Mouse (Mus musculus): ENCODE results near the gene Vmn1r80. TPM values are rescaled to one million over a fixed set of nuclear protein-coding genes. Genes with fewer than 3 reads are reported as not detected.
"Not testable (repeated sequence)": the region's sequence is repeated elsewhere in the genome, so short reads cannot be mapped to it uniquely, and the experiment has no call there.

The Vmn1r80 gene
- not detected in 2 replicates for polyA plus RNA-seq (2012; rRNA removed)

DNA sequence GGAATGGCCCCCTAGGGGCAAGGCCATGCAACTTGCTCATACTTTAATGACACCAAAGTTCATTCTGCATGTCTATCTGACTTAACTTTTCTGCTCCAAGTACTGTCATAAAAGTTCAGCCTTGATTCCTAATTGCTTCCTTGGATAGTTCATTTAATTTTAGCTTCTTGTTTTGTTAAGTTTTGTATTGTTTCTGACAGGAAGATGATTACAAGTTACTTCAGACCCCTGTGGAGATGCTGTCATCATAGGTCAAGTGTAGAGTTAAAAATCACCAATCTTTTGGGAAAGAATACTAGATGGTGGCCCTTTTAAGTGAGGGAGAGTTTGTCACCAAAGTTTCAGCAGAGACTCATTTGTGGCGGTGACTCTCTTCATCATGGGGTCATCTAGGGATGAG lies at the start of gene Vmn1r80:
Gene Vmn1r80 (plus strand): TSS at position 301 of the 400 bp plus-strand sequence.
- WGBS, result 74% methylated on average over 1 of the region's 1 CpGs

DNA sequence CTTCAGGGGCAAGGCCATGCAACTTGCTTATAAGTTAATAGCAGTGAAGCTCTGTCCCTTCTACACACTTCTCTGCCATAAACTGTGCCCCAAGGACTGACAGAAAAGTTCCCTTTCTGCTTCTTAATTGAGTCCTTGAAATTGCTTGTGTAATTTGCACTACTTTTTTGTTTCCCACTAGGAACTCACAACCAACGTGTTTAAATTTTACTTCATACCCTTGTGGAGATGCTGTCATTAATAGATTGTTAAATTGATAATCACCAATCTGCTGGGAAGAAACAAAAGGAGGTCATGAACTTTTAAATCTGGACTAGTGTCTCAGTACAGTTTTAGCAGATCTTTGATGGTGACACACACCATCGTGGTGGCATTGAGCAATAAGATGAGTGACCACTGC lies 39.1 kb upstream of the Vmn1r80 start, which contains the start of gene Vmn1r78:
Gene Vmn1r78 (plus strand): TSS at position 301 of the 400 bp plus-strand sequence.
- TF ChIP-seq CTCF (IDR thresholded peaks at IDR 0.05; ENCODE audit: extremely low read depth, insufficient read length, insufficient replicate concordance, low read depth, low read length) (no peak), POLR2A (IDR thresholded peaks at IDR 0.05; ENCODE audit: low read depth, low read length) (no peak)
- 49% methylated on average over 2 of the region's 2 CpGs for WGBS
- Histone ChIP-seq H3K36me3 (ENCODE audit: control insufficient read depth, insufficient read depth, low read length) (no peaks in the 10 kb centered on the region), H3K4me1 (ENCODE audit: control insufficient read depth, insufficient read depth, insufficient read length, low read length) (no peaks in the 10 kb centered on the region), H3K27me3 (ENCODE audit: control insufficient read depth, insufficient read depth, low read length) (no peaks in the 10 kb centered on the region), H3K27ac (ENCODE audit: insufficient read depth, low read depth, low read length) (no peak within 1 kb of the TSS), H3K4me3 (ENCODE audit: low read depth, low read length) (no peak within 1 kb of the TSS)

More for the DNA sequence above, at the start of gene Vmn1r80:
- Histone ChIP-seq H3K36me3 (ENCODE audit: control insufficient read depth, insufficient read depth, low read length) (no peaks in the 10 kb centered on the region), H3K4me3 (ENCODE audit: low read depth, low read length) (no peak within 1 kb of the TSS), H3K4me1 (ENCODE audit: control insufficient read depth, insufficient read depth, insufficient read length, low read length) (no peaks in the 10 kb centered on the region), H3K27me3 (ENCODE audit: control insufficient read depth, insufficient read depth, low read length) (no peaks in the 10 kb centered on the region), H3K27ac (ENCODE audit: insufficient read depth, low read depth, low read length) (no peak within 1 kb of the TSS)
- TF ChIP-seq CTCF (IDR thresholded peaks at IDR 0.05; ENCODE audit: extremely low read depth, insufficient read length, insufficient replicate concordance, low read depth, low read length) (no peak), POLR2A (IDR thresholded peaks at IDR 0.05; ENCODE audit: low read depth, low read length) (no peak)

DNA sequence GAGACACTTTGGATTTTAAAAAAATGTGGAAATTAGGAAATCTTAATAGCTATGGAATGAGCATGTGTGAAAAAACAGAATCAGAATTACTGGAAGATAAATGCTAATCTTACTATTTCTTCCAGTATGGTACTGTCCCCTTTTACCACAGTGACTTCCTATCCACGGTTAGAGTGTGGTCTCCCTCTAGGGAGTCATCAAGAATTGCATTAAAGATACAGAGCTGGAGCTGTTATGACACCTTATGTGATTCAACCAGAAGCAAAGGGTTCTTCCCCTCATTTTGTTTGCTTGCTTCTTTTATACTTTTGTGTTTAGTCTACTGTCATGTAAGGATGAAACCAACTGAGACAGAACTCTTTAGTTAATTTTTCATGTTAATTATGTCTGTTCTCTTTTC lies 32.6 kb upstream of the Vmn1r80 start:
- H3K36me3 ChIP-seq (ENCODE audit: control insufficient read depth, insufficient read depth, low read length); H3K4me1 ChIP-seq (ENCODE audit: control insufficient read depth, insufficient read depth, insufficient read length, low read length); H3K4me3 ChIP-seq (ENCODE audit: low read depth, low read length); H3K27ac ChIP-seq (ENCODE audit: insufficient read depth, low read depth, low read length); H3K27me3 ChIP-seq (ENCODE audit: control insufficient read depth, insufficient read depth, low read length): not testable (repeated sequence)
- WGBS, result 43% methylated on average over 1 of the region's 1 CpGs

DNA sequence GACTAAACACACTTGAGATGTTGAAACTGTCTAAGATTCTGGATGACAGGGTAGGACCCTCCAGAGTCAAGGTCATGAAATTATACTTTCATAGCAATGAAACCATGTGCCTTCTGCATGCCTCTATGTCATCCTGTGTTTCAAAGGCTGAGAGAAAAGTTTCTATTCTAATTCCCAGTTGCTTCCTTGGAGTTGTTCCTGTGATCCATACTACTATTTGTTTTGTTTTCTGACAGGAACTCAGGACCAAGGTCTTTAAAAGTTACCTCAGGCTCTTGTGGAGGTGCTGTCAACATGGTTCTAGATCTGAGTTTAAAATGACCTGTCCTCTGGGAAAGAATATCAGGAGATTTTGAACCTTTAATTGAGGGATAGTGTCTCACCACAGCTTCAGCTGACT lies 18.1 kb upstream of the Vmn1r80 start, which contains the start of gene Vmn1r79:
Gene Vmn1r79 (plus strand): TSS at position 301 of the 400 bp plus-strand sequence.
- H3K27me3 ChIP-seq (ENCODE audit: control insufficient read depth, insufficient read depth, low read length); H3K36me3 ChIP-seq (ENCODE audit: control insufficient read depth, insufficient read depth, low read length); H3K4me3 ChIP-seq (ENCODE audit: low read depth, low read length); H3K4me1 ChIP-seq (ENCODE audit: control insufficient read depth, insufficient read depth, insufficient read length, low read length); H3K27ac ChIP-seq (ENCODE audit: insufficient read depth, low read depth, low read length): not testable (repeated sequence)

DNA sequence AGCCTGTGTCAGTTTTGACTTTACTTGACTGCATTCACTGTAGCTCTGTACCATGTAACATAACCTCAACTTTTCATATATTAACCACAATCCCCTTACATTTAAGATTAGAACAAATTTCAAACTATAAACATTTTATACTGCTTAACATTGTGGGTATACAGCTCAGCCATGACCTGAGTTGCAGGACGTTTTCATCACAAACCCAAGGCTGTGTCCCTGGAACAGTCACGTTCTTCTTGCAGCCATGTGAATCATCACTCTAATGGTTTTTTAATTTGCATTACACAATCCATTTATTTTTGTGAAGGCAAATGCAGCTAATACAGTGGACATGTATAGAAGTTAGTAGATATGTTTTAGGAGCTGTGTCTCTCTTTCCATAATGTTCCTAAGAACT lies 16.2 kb upstream of the Vmn1r80 start:
- H3K27ac ChIP-seq (ENCODE audit: insufficient read depth, low read depth, low read length); H3K36me3 ChIP-seq (ENCODE audit: control insufficient read depth, insufficient read depth, low read length); H3K4me3 ChIP-seq (ENCODE audit: low read depth, low read length); H3K4me1 ChIP-seq (ENCODE audit: control insufficient read depth, insufficient read depth, insufficient read length, low read length); H3K27me3 ChIP-seq (ENCODE audit: control insufficient read depth, insufficient read depth, low read length): not testable (repeated sequence)
- WGBS, result 53% methylated on average over 2 of the region's 2 CpGs

DNA sequence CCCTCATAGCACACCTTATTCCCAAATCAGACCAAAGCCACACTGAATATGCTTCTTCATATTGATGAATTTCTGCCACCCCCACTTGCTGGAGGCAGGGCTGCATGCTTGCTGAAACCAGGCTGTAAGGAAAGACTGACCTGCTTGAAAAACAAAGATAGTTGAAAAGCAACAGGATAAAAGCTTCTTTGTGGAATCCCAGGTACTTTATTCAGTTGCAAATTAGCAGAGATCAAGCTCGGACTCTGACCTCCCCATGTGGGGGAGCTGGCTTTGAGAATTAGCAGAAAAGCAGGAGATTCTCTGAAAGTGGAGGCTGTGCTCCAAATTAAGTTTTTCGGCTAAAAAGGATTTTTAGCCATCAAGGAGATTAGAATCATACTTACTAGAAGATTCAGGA lies 15.1 kb downstream of the Vmn1r80 start:
- Histone ChIP-seq H3K4me3 (ENCODE audit: low read depth, low read length) (no peak overlapping the region), H3K27ac (ENCODE audit: insufficient read depth, low read depth, low read length) (no peak overlapping the region), H3K4me1 (ENCODE audit: control insufficient read depth, insufficient read depth, insufficient read length, low read length) (no peaks in the 10 kb centered on the region), H3K27me3 (ENCODE audit: control insufficient read depth, insufficient read depth, low read length) (no peaks in the 10 kb centered on the region), H3K36me3 (ENCODE audit: control insufficient read depth, insufficient read depth, low read length) (no peaks in the 10 kb centered on the region)
- WGBS, result 58% methylated on average over 2 of the region's 2 CpGs
- no peak for TF ChIP-seq POLR2A (IDR thresholded peaks at IDR 0.05; ENCODE audit: low read depth, low read length)
- TF ChIP-seq CTCF (IDR thresholded peaks at IDR 0.05; ENCODE audit: extremely low read depth, insufficient read length, insufficient replicate concordance, low read depth, low read length), result no peak

Other genes with a start within 250 kb of the Vmn1r80 start
- not detected in 2 replicates for gene Vmn1r77, start 152.5 kb upstream of the Vmn1r80 start, polyA plus RNA-seq (2012; rRNA removed)
- not detected in 2 replicates for gene Vmn1r78, start 39.0 kb upstream of the Vmn1r80 start, polyA plus RNA-seq (2012; rRNA removed)
- gene Vmn1r79, start 18.0 kb upstream of the Vmn1r80 start, polyA plus RNA-seq (2012; rRNA removed), result not detected in 2 replicates
- gene Vmn1r81, start 79.0 kb downstream of the Vmn1r80 start, polyA plus RNA-seq (2012; rRNA removed), result not detected in 2 replicates
- gene Vmn1r82, start 111.1 kb downstream of the Vmn1r80 start, polyA plus RNA-seq (2012; rRNA removed), result not detected in 2 replicates
- not detected in 2 replicates for gene Vmn1r83, start 140.2 kb downstream of the Vmn1r80 start, polyA plus RNA-seq (2012; rRNA removed)
- gene Vmn1r84, start 180.0 kb downstream of the Vmn1r80 start, polyA plus RNA-seq (2012; rRNA removed), result not detected in 2 replicates
- 0.06 and 0.09 TPM in 2 replicates for gene Zfp551, start 233.5 kb downstream of the Vmn1r80 start, polyA plus RNA-seq (2012; rRNA removed)